Mouse (Mus musculus) v-Abl transformed pro-B cells (cell line): ENCODE measurements around the gene Vmn2r45.
"Not testable (repeated sequence)": the region's sequence is repeated elsewhere in the genome, so short reads cannot be mapped to it uniquely, and the experiment has no call there.

ENCODE experiments used
- in situ Hi-C, 2 experiments: fragments of 400-800 bp; cut with MboI; formaldehyde crosslinking; loops; one replicate each; pipeline ENCODE4 v1.15.1; 2025; ENCODE audit not compliant: unreplicated experiment in 2 of 2

The Vmn2r45 gene

DNA sequence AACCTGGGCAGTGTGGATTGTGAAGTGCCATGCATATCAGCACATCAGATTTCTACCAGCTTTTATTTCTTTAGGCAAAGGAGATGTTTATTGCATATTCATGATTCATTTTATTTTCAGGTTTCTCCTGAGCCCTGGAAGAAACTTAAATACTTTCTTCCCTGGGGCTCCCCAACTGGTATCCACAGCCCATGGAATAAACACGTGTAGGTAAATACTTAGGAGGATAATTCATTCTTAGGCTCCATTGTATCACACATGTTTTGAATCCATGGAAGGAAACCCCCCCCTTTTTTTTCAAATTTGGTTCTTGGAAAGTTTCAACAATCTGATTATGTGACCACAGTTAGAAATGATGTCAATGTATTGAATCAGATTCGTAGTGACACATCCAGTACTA is at the start of gene Vmn2r45:
Gene Vmn2r45 (minus strand): TSS at position 101 of the 400 bp plus-strand sequence.
- in situ Hi-C loops = not testable (repeated sequence)
